Mouse (Mus musculus) heart, postnatal 0 days (tissue): ENCODE data around the gene Gm26920. TPM values are rescaled to one million over a fixed set of nuclear protein-coding genes. Genes with fewer than 3 reads are reported as not detected.
A peak's percentile ranks its signal among the peaks of the same experiment; 100 is the strongest.

ENCODE experiments used
- ATAC-seq: fragments of 200-750 bp; cut with Nextera tagmentation; 2 replicates; pipeline ENCODE4 v1.8.0; 2017; ENCODE audit warnings: low read depth, moderate number of reproducible peaks, moderate library complexity; ENCODE audit not compliant: insufficient read depth
- DNase-seq: peaks from one replicate; pipeline ENCODE4 v3.0.0-alpha.2; 2016; ENCODE audit warnings: low spot score
- H3K27ac ChIP-seq: fragments of 300-500 bp; sonication (generic); 2 replicates; pipeline ENCODE4 v1.5.1; 2014; ENCODE audit warnings: low read depth, mild to moderate bottlenecking
- H3K27me3 ChIP-seq: fragments of 300-500 bp; sonication (generic); 2 replicates; pipeline ENCODE4 v1.6.1; 2014; ENCODE audit warnings: low read length, mixed read lengths; ENCODE audit not compliant: control insufficient read depth, insufficient read depth
- H3K36me3 ChIP-seq: fragments of 300-500 bp; sonication (generic); replicated peaks from 2 replicates; pipeline ENCODE4 v1.6.1; 2014; ENCODE audit warnings: low read length, mixed read lengths; ENCODE audit not compliant: control insufficient read depth, insufficient read depth
- H3K4me1 ChIP-seq: fragments of 300-500 bp; sonication (generic); 2 replicates; pipeline ENCODE4 v1.6.1; 2014; ENCODE audit warnings: antibody characterized with exemption; ENCODE audit not compliant: control insufficient read depth, insufficient read depth
- H3K4me2 ChIP-seq: fragments of 300-500 bp; sonication (generic); 2 replicates; pipeline ENCODE4 v1.6.1; 2014; ENCODE audit warnings: low read depth, mild to moderate bottlenecking, low read length, moderate library complexity
- H3K4me3 ChIP-seq: fragments of 300-500 bp; sonication (generic); 2 replicates; pipeline ENCODE4 v1.5.1; 2014; ENCODE audit warnings: low read depth, low read length
- H3K9ac ChIP-seq: fragments of 300-500 bp; sonication (generic); replicated peaks from 2 replicates; pipeline ENCODE4 v1.6.1; 2014; ENCODE audit warnings: low read depth, low read length, mixed read lengths
- H3K9me3 ChIP-seq: fragments of 300-500 bp; sonication (generic); replicated peaks from 2 replicates; pipeline ENCODE4 v1.6.1; 2016; ENCODE audit warnings: low read length; ENCODE audit not compliant: control insufficient read depth
- CTCF ChIP-seq: IDR thresholded peaks from 2 replicates; pipeline ENCODE4 v1.5.1; 2016; ENCODE audit warnings: antibody characterized with exemption, control low read depth, low read depth
- EP300 ChIP-seq: IDR thresholded peaks from 2 replicates; pipeline ENCODE4 v1.6.1; 2016; ENCODE audit warnings: antibody characterized with exemption, low read depth
- WGBS: fragments of 180-500 bp; shearing (Covaris S2); extraction: QIAGEN DNeasy Blood & Tissue Kit; methylation state at CpG from one replicate; pipeline ENCODE4 v1.1.7; 2014; 5-methylcytosine and 5-hydroxymethylcytosine counted together
- polyA plus RNA-seq: library from polyadenylated mRNA; unstranded; fragments of >200 nt; fragmentation: Nextera tagmentation; extraction: Ambion mirVana; gene quantifications from 2 replicates; pipeline ENCODE4 v1.2.1, GENCODE M21; 2015
- total RNA-seq: library from RNA; depleted of rRNA; stranded (reverse); fragments of >200 nt; gene quantifications from 2 replicates; pipeline ENCODE4 v1.2.3, GENCODE M21; 2014; ENCODE audit warnings: low replicate concordance

Gm26920 gene
- total and polyA plus RNA-seq, 2 experiments from 2014 or later, result 0.18 TPM; not detected in 1

DNA sequence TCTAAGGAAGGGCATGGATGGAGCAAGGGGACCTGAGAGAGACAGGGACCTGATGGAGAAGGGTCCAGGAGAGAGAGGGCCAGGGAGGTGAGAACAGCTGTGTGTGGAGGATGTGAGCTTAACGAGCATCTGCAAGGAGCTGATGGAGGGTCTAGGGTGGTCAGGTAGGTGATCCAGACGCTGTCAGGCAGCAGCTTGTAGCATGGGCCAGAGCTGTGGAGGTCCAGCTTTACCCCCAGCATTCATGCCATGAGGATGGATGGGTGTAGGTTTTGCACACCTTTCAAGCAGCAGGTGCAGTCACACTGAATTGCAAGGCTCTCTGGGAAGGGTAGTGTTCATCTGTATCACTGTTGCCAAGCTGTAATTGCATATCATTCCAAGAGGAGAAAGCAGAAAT is 70.7 kb downstream of the Gm26920 start:
- no peak overlapping the region for H3K4me2 ChIP-seq
- H3K9me3 ChIP-seq, result no peaks in the 10 kb centered on the region
- no peak overlapping the region for H3K27ac ChIP-seq
- no peaks in the 10 kb centered on the region for H3K27me3 ChIP-seq
- DNase-seq (no peak), ATAC-seq (no peak)
- 76% methylated on average over 2 of the region's 2 CpGs for WGBS
- TF ChIP-seq CTCF (no peak), EP300 (no peak)
- H3K4me3 ChIP-seq, result no peak overlapping the region
- peaks cover 86% of the 10 kb centered on the region for H3K36me3 ChIP-seq
- H3K9ac ChIP-seq, result no peak overlapping the region
- no peaks in the 10 kb centered on the region for H3K4me1 ChIP-seq

DNA sequence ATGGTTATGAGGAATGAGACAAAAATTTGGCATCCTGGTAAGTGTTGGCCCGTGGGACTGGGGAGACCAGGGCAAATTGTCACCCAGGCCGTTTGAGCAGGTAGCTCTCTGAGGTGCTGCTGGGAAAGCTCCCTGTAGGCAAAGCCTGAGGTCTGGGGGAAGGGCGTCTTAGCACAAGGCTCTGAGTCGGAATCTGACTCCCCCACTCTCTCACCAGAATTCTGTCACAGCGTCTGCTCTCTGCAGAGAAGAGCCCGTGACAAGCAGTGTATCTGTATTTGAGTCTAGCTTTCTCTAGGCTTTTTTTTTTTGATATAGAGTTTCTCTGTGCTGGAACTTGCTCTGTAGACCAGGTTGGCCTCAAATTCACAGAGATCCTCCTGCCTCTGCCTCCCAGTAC is 73.0 kb downstream of the Gm26920 start:
- Histone ChIP-seq H3K27me3 (no peaks in the 10 kb centered on the region), H3K9ac (no peak overlapping the region), H3K27ac (no peak overlapping the region), H3K4me3 (no peak overlapping the region), H3K36me3 (peaks cover 80% of the 10 kb centered on the region), H3K4me1 (no peaks in the 10 kb centered on the region), H3K9me3 (no peaks in the 10 kb centered on the region), H3K4me2 (no peak overlapping the region)
- 94% methylated on average over 6 of the region's 6 CpGs for WGBS
- DNase-seq (no peak), ATAC-seq (no peak)
- no peak for TF ChIP-seq EP300
- TF ChIP-seq CTCF, result no peak

DNA sequence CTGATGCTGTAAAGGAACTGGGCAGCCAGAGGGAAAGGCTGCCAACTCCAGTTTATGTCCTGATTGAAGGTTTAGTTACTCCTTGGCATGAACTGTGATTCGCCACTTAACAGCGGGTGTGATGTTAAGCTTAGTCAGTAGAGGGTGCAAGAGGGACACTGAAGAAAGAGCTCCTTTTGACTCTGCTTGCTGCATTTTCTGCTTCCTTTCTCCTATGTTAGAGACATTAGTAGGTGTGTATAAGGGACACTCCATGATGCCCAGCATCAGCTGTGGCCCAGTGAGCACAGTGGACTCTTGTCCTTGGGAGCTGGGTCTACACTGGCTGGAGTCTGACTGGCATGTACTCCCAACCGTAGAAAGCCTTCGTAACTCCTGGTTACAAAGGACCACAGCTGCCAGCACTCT is 77.2 kb downstream of the Gm26920 start:
- DNase-seq, result peak; percentile 66
- Histone ChIP-seq H3K27ac (no peak overlapping the region), H3K4me1 (peaks cover 5% of the 10 kb centered on the region; the same call in 1 of the 2 replicates), H3K9me3 (no peaks in the 10 kb centered on the region), H3K4me3 (no peak overlapping the region), H3K4me2 (no peak overlapping the region), H3K36me3 (peaks cover 83% of the 10 kb centered on the region), H3K9ac (no peak overlapping the region), H3K27me3 (no peaks in the 10 kb centered on the region)
- 62% methylated on average over 4 of the region's 4 CpGs for WGBS
- no peak for TF ChIP-seq EP300
- peak; percentile 75 for TF ChIP-seq CTCF
- ATAC-seq, result peak; percentile 28; the same call in 1 of the 2 replicates

DNA sequence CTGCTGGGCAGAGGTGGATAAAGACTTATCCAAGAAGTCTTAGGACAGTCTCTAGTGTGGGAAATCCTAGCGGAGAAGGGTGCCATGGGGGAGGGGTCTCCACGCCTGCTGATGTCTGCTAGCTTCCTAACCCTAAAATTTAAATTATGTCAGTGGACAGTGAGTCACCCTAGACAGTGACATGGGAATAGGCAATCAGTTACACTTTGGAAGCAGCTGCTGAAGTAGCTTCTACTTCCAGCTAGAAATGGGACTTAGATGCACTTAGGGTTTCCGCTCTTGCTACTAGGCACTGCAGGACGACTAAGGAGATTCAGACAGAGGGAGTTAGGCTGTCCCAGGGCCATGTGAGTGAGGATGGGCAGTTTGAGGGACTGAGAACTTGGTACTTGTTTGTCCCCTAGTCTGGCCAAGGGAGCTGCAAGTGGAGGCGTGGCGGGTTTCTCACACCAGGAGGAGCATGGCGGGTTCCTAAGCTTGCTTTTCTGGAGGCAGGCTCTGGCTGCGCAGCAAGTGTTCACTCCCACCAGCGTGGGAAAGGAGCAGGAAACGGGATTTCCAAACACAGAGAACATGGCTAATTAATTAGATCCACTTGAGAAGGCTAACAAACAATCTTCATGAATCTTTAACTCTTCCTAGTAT is 79.5 kb downstream of the Gm26920 start:
- 85% methylated on average over 10 of the region's 10 CpGs for WGBS
- DNase-seq (no peak), ATAC-seq (no peak)
- no peaks in the 10 kb centered on the region for H3K9me3 ChIP-seq
- H3K27me3 ChIP-seq, result no peaks in the 10 kb centered on the region
- H3K27ac ChIP-seq, result peak overlapping the region; percentile 81
- H3K9ac ChIP-seq, result no peak overlapping the region; the same call in 1 of the 2 replicates
- no peak overlapping the region for H3K4me3 ChIP-seq
- peaks cover 81% of the 10 kb centered on the region for H3K36me3 ChIP-seq
- H3K4me2 ChIP-seq, result no peak overlapping the region
- H3K4me1 ChIP-seq, result peaks cover 5% of the 10 kb centered on the region; the same call in 1 of the 2 replicates
- TF ChIP-seq EP300, result no peak
- TF ChIP-seq CTCF, result no peak

DNA sequence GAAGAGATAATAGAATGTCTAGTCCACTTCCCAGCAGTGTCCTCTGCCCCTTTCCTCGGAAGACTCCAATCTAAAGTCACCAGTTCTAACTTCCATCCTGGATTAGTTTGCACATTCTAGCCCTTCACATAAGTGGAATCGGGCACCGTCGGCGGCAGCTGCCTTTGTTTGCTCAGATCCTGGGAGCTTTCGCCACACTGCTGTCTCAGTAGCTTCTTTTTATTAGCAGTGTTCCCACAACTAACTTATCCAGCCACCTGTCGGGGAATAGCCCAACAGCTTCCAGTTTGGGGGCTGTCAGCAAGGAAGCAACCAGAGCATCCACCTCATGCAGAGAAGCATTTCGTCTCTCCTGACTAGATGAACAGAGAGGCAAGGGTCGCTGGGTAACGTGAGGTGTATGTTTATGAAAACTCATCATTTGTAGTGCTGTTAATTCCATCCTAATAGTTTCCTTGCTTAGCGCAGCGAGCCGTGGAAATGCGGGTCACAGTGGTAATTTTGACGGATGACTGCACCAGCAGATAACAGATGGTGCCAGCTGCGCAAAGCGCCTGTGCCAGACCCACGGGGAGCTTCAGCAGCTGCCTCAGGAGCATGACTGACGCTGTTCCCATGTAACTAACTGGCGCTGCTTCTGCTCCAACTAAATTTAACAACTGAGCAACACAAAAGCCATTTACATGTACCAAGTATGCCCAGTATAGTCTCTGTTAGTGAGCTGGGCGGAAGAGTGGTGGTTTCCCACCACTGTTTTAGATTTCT is 80.7 kb downstream of the Gm26920 start:
- no peak overlapping the region for H3K4me2 ChIP-seq
- no peaks in the 10 kb centered on the region for H3K27me3 ChIP-seq
- no peaks in the 10 kb centered on the region for H3K9me3 ChIP-seq
- 64% methylated on average over 21 of the region's 21 CpGs for WGBS
- H3K4me3 ChIP-seq, result no peak overlapping the region
- peaks cover 74% of the 10 kb centered on the region for H3K36me3 ChIP-seq
- TF ChIP-seq EP300 (peak; percentile 27; the same call in 1 of the 2 replicates), CTCF (no peak)
- peaks cover 5% of the 10 kb centered on the region; the same call in 1 of the 2 replicates for H3K4me1 ChIP-seq
- DNase-seq (peak; percentile 46), ATAC-seq (peak; percentile 88)
- peak overlapping the region; percentile 81 for H3K27ac ChIP-seq
- H3K9ac ChIP-seq, result no peak overlapping the region; the same call in 1 of the 2 replicates
